Mouse (Mus musculus) adrenal gland, postnatal 14 days (tissue): ENCODE data around the gene Cpne2. TPM values are rescaled to one million over a fixed set of nuclear protein-coding genes. Genes with fewer than 3 reads are reported as not detected.

Experiments used
- DNase-seq: peaks from one replicate; pipeline ENCODE4 v3.0.0; 2021; ENCODE audit warnings: mixed read lengths
- long read RNA-seq, 2 experiments: library from polyadenylated mRNA; stranded (forward); transcript quantifications; one replicate each; pipeline ENCODE4 v2.0.0; 2021
- total RNA-seq: library from RNA; stranded (reverse); gene quantifications from 2 replicates; pipeline ENCODE4 v1.2.3, GENCODE M21; 2021

The Cpne2 gene
- 13.5 and 19.1 TPM in 2 replicates for total RNA-seq
- long read RNA-seq, experiment 1, transcript Cpne2-201 (16 exons, 2,342 nt) = major isoform, 14 of 15 reads
- long read RNA-seq, experiment 1, partial matches to known transcripts = 0 of 15 reads
- long read RNA-seq, experiment 1, other reads (novel, unspliced or antisense) = 1 of 15 reads
- long read RNA-seq, experiment 2, transcript Cpne2-201 (16 exons, 2,342 nt) = major isoform, 5 of 9 reads
- long read RNA-seq, experiment 2, partial matches to known transcripts = 0 of 9 reads
- long read RNA-seq, experiment 2, other reads (novel, unspliced or antisense) = 3 of 9 reads

DNA sequence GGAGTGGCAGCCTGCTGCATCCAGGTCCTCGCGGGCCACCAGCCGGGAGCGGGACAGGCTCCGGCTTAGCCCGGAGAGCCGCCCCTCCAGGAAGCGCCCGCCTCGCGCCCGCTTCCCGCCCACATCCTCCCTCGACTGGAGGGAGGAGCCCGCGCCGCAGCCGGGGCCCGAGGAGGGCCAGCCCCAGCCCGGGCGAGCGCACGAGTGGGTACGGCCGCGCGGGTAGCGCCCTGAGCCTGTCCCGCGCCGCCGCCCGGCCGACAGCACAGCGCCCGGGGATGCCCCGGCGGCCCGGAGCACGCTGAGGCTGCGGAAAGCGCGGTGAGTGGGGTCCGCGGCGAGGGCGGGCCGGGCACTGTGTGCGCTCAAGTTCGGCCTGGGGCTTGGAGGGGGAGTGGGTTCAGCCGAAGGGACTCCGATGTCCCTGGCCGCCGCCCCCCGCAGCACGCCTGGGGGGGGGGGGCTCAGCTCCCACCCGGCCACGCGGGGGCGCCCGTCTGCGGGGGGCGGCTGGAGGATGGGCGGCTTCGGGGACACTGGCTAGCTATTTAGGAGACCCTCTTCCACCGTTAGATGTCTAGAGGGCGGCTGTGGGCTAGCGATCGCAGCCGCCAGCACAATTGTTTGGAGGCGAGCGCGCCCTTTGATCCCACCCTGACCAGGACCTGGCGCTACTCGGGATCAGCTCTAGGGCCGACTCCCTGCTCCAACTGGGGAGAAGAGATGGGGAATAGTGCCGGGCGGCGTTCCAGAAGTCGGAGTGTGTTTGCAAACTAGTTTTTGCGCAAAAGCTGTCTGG, at the start of gene Cpne2:
TSS of gene Cpne2 (plus strand) at position 118 of the 799 bp plus-strand sequence.
- DNase-seq = peak; percentile 87

DNA sequence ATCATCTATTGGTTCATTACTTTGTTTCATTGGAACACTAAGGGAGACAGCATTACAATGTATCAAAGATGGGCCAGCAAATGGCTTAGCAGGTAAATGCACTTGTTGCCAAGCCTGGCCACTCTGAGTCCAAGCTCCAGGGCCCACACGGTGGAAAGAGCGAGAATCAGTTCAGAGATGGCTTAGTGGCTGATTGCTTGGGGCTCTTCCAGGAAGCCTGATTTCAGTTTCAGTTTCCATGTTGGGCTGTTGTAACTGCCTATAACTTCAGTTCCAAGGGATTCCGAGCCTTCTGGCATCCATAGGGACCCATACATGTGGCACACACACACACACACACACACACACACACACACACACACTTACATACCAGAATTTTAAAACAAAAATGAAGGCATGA, 47.5 kb upstream of the Cpne2 start:
- peak; percentile 3 for DNase-seq

DNA sequence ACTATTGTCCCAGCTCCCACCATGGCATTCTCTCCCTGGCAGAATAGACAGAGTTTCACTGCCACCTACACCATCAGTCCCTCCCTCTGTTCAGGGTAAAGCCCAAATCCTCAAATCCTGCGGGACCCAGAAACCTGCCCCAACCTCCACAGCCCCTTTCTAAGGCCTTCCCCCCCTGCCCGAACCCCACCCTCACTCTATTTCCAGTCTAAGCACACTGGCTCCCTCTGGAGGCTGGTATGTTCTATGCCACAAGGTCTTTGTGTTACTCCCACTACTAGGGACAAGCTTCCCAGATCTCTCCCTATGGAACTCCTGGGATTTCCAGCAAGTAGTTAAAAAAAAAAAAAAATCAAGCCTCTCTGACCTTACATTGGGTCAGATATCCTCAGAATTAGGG, 46.9 kb upstream of the Cpne2 start:
- DNase-seq = peak; percentile 70

DNA sequence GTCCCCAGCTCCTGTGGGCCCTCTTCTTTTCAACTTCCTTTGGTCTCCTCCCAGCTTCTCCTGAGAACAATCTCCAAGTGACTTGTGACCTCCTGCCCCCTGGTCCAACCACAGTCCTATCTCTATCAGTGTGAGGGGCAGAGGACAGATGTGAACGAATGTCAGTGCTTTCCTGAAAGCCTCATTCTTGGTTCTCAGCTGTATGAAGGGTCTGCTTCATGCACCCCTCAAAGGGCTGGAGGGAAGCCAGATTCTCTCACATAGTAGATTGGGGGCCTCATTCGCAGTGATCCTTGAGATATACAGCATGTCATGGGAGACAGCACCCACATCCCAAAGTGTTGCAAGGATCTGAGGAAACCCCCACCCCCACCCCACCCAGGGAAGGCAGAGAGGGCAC, 44.8 kb upstream of the Cpne2 start:
- no peak for DNase-seq

DNA sequence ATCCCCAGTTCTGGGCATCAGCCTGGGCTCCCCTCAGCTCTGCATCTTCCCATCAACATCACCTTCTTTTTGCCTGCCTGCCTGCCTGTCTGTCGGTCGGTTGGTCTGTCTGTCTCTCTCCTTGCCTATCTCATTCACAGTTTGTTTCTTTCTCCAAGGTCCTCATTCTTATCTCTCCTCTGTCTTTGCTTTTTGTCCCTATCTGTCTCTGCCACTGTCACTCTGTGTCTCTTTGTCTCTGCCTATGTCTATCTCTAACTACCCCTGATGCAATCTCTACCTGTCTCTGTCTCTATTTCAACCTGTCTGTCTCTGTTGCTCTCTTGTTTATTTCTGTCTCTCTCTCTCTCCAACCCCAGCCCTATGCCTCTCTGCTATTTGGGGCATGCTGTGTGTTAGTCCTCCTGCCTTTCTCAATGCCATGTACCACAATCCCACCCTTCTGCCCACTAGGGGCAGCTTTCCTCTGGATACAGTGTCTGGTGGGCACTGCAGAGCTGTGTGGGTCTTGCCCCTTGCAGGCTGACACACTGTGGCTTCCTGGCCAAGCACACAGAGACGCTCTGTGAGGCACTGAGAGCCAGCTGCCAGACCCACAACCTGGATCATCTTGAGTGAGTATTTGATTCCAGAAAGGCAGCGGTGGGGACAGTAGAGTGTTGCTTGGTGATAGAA, 42.8 kb upstream of the Cpne2 start:
- DNase-seq = no peak

DNA sequence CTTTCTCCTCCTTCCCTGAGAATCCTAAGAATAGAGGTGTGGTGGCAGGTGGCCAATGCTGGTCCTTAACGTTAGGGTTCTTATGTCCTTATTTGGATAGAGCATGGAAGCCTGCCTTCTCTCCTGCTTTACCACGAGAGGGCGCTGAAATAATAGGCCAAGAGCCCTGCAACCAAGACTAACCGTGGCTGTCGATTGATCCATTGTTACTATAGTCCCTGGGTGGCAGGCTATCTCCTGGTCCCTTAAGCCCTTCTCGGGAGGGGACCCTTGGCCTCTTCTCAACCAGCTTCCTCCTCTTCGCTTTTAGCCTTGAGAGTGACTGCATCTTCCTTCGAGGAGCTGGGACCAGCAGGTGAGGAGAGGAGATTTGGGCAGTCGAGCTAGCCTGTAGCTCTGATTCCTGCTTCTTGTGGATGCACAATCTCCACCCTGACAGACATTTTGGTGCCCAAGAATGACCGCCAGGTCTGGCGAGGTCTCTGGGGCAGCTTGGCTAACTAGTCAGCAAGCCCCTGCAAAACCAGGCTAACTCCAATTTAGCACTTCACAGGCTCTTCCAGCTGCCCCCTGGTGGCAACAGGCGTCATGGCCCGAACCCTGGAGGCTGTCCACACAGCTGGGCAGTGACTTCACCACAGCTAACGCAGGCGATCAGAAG, 40.6 kb upstream of the Cpne2 start:
- DNase-seq = peak; percentile 88

DNA sequence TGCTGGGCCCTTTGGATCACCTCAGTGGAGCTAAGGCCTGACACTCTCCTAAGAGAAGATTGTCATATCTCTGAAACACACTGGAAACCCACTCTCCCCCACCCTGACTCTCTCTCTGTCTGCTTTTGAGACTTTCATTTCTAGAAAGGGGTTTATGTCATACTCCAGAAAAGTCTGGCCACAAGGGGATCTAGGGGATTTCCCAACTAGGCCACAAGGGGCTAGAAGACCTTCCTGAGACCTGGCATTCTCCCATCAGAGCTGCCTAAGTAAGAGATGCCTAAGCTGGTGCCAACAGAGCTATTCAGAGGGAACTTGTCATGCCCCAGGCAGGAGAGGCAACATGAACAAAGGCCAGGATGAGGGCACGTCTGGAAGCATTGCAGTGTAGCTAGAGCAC, 39.5 kb upstream of the Cpne2 start:
- DNase-seq = no peak

DNA sequence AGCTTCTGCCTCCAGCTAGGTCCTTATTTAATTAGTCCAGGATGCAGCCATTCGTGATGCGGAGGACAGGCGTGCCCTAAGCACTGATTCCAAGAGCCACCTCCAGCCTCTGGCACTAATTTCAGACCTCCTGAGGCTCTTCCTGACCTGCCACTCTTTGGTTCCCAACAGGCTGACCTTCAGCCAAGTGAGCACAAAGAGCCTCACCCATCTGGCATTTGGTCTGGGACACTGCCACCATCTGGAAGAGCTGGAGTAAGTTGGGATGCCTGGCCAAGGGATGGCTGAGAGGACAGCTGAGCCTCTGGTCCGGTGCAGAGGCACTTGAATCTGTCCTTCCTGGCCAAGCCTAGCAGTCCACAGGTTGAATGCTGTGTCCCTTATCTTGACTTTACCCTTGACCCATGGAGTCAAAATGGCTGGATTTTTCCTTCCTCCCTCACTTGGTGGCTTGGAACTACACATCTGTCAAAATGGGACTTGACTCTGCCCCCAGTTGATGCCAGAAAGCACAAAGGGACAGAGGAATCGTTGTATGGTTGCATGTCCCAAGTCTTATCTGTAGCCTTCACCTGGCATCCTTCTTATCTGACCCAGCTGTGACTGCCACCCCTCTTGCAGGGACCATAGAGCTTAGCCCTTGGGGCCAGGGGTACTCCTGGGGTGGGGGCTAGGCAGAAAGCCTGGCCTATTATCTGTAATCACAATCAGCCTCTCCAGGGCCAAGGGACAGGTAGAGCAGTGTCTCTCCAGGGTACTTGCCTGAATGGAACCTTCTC, 17.2 kb upstream of the Cpne2 start:
- peak; percentile 58 for DNase-seq

DNA sequence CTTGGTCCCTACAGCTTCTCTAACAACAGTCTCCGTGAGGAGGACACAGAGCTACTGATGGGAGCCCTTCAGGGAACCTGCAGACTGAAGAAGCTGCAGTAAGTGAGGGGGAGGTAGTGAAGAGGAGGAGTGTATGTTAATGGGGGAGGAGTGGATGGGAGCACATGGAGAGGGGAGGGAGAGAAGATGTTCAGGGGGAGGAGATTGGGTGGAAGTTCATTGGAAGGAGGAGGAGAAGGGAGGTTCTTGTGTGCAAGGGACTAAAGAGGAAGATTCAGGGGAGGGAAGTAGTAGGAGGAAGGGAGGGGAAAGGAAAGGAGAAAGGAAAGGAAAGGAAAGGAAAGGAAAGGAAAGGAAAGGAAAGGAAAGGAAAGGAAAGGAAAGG, 16.6 kb upstream of the Cpne2 start:
- DNase-seq = no peak

DNA sequence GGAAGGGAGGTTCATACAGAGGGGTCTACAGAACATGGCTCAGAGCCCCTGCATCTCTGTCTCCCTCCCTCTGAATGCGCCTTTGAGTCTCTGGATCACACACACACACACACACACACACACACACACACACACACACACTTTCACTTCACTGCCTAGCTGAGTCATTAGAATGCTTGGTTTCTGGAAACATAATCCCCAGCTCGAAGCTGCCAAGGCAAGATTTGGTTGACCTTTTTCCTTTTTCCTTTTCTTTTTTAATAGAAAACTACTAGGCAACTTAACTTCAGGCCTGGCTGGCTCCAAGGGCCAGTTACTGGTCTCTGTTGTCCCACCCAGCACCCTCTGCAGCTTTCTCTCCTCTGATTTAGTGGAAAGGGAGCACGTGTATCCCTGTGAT, 16.0 kb upstream of the Cpne2 start:
- DNase-seq = peak; percentile 41

DNA sequence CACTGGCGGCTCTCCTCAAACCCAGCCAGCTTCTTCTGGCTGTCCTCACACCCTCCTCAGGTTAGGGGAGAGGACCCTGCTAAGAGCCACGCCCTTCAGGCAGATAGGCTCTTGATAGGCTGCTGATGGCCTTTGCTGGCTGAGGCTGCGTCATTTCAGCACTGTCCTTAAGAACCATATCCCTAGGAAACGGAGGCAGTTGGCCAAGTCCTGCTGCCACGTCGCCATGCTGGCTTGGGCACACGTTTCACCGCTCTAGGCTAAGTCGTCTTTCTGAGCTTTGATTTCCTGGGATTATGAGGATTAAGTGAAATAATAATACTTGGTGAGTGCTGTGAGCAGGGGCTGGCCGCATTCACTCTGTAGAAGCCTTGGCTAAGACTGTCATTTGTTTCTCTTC, 14.5 kb upstream of the Cpne2 start:
- peak; percentile 45 for DNase-seq

DNA sequence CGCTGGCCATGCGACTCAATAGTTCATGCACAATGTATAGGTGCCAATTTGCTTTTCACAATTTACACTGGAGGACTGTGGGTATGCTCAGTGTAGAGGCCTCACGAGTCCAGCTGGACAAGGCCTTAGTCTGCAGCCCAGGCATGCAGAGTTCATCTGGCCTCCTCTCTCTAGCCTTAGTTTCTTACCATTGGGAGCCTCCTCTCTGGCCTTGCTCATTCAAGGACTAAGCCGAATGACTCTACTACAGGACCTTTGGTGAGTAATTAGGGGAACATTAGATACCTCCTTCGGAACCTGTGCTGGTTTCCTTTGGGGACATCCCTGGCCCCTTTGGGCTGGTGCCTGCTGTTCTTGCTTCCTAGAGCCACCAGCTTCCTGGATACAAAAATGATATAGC, 13.8 kb upstream of the Cpne2 start:
- DNase-seq = no peak

DNA sequence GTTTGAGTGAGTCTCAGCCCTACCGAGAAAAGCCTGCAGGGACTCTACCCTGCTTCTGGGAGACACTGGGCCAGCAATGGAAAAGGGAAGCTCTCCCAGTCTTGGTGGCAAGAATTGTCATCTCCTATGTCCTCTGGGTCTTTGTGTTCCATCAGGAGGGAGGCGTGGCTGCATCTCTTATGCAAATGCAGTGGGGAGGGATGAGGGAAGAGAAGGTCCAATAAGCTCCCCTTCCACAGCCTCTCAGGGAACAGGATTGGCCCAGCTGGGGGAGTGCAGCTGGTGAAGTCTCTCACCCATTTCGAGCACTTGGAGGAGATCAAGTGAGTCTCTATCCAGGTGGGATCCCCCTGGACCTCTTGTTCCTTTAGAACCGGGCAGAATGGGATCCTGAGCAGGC, 11.3 kb upstream of the Cpne2 start:
- no peak for DNase-seq

DNA sequence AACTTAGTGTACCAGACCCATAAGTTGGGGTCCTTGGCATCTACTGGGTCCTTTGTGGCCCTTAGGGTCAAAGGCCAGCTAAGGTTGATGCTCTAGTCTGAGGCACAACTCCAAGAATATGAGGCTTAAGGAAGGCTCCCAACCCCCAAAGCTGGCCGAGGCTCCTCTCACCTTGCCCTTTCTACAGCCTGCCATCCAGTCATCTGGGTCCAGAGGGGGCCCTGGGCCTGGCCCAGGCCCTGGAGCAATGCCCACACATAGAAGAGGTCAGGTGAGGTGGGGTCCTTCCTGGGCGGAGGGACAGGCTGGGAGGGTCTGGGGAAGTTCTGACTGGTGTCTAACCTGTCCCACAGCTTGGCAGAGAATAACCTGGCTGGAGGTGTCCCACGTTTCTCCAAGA, 10.3 kb upstream of the Cpne2 start:
- no peak for DNase-seq

DNA sequence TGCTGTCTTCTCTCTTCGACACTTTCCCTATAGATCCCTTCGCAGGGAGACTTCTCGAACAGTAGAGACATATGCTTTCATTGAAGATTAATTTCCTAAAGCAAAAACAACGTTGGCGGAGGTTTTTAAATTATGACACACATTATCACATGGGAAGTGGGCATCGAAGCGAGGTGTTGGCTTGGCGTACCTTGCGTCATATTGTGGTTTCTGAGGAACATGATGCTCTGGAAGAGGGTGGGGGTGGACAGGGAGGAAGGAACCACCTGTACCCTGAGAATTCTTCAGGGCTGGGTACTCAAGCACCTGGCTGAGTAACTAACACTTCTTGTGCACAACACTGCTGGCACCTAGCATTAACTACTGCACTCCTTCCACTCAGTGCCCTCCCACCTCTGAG, 8.2 kb upstream of the Cpne2 start:
- no peak for DNase-seq

DNA sequence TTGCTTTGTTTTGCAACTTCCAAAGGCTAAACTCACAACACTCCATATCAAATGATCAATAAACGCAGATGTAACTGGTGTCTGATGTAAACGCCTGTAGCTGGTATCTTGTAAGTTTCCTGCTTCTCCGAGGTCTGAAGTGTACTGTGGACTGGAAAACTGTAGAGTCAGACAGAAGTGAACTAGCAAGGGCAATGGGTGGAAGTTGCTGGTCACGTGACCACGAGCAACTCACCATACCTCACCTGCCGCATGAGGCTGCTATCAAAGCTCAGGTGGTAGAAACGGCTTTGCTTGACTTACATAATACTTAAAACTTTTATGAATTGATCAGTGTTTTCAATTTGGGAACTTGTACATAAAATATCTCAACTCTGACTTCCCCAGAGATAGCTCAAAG, 5.6 kb upstream of the Cpne2 start:
- no peak for DNase-seq

DNA sequence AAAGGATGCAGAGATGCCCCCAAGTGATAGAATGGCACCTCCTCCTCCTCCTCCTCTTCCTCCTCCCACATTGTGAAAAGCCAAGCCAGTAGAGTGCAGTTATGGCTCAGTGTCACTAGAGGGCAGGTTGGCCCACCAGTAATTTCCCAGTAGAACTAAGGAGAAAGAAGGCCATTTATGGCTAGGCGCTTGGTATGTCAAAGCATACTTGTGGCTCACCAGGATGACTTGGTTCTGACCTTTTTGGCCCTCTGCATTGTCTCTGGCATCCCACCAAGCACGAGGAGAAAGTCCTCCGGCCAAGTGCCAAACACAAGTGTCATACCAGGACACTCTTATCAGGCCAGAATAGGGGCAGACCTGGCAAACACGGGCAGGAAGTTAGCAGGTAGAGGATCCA, 4.5 kb upstream of the Cpne2 start:
- DNase-seq = peak; percentile 70

DNA sequence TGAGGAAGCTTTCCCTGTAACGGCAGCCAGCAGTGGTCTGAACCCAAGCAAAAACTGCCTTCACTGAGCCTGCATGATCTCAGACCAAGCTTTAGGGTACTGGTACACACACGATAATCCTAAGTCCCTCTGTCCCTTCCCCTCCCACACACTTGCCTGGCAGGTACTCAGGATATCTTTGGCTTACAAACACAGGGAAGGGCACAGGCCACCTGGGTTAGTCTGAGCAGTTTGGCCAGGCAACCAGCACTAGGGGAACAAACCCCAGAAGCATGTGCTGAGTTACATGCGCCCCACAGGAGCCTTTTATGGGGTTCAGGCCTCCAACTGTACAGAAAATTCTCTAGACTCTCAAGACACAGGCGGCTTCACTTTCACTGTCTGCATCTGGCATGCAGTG, 2.9 kb upstream of the Cpne2 start:
- DNase-seq = no peak

DNA sequence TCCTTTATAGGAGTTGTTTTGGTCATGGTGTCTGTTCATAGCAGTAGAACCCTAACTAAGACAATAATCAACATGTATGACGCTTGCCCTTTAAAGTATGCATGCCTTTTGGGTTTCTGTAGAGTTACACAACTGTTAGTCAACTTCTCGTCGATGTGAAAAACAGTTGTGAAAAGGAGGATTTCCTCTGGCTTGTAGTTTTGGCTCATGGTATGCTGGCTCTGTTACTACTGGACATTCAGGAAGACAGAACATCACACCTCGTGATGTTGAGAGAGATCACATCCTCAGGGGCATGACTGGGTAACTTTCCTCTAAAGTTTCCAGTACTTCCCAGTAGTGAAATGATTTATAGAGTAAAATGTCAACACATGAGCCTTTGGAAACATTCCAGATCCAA, 2.1 kb upstream of the Cpne2 start:
- no peak for DNase-seq

DNA sequence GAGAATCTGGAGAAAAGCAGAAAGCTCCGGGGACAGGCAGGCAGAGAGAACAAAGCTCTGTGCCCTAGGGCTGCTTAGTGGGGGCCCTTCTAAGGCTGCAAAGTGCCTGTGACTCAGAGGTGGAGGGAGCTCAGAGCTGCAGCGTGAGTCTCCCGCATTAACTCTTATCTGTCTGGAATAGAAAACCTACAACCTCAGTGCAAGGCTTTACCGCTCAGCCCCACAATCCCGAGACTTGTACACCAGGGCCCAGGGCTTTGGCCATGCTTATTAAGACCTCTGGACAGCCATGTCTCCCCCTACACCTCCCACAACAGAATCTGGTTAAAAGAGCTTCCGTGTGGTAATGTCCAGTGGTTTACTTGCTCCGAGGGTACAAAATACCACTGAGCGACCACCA, 790 bp upstream of the Cpne2 start:
- peak; percentile 56 for DNase-seq

DNA sequence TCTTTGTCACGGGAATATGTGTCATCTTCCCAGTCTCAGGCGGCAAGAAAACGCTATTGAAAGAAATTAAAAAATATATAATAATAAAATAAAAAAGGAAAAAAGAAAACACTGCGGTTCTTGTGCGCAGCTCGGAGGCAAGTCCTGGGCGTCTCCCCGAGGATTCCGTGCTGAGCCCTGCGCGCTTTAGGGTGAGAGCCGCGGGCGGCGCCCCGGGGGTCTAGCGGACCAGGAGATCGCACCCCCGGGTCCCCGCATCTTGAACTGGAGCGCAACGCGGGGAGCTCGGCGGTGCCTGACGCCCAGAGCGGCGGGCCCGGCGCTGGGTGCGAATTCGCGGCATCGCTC, 291 bp upstream of the Cpne2 start:
- DNase-seq = no peak

DNA sequence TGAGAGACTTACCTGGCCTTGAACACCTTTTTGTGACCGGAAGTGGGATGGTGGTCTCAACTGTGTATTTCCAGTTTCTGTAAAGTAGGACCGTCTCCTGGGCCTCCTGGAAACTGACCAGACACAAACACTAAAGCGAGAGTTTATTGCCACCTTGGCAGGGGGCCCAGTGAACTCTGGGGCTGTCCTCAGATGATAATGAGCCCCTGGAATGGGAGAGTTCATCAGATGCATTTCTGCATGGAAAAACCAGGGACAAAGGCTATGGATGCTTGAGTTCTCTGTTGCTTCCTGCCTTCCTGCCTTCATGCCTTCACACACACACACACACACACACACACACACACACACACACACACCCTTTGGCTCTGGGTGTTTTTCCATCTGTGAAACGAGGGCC, 1.8 kb downstream of the Cpne2 start:
- DNase-seq = peak; percentile 36
